Mouse (Mus musculus) spleen, adult 2 months (tissue): ENCODE results near the gene Pde9a. TPM values are rescaled to one million over a fixed set of nuclear protein-coding genes. Genes with fewer than 3 reads are reported as not detected.

Experiments used
- DNase-seq, 2 experiments: peaks; one replicate each; pipeline versions ENCODE4 v3.0.0 to v3.0.0-alpha.2; 2012 to 2021; ENCODE audit warnings: low spot score in 2 of 2, low read depth in 1 of 2
- H3K27ac ChIP-seq: fragments of 200-500 bp; 2 replicates; pipeline ENCODE4 v1.5.1; 2012; ENCODE audit warnings: low read length, inconsistent platforms; ENCODE audit not compliant: insufficient read depth
- H3K27me3 ChIP-seq: fragments of 200-500 bp; 2 replicates; pipeline ENCODE4 v1.6.1; 2012; ENCODE audit warnings: mild to moderate bottlenecking, moderate library complexity, low read length, inconsistent platforms; ENCODE audit not compliant: control insufficient read depth, insufficient read depth
- H3K36me3 ChIP-seq: fragments of 200-500 bp; 2 replicates; pipeline ENCODE4 v1.6.1; 2012; ENCODE audit warnings: mild to moderate bottlenecking, low read length, inconsistent platforms; ENCODE audit not compliant: control insufficient read depth, insufficient read depth
- H3K4me1 ChIP-seq: fragments of 200-500 bp; 2 replicates; pipeline ENCODE4 v1.6.1; 2011; ENCODE audit warnings: inconsistent platforms; ENCODE audit not compliant: control insufficient read depth, insufficient read depth, insufficient read length
- H3K4me3 ChIP-seq: fragments of 200-500 bp; 2 replicates; pipeline ENCODE4 v1.5.1; 2011; ENCODE audit warnings: mild to moderate bottlenecking, inconsistent platforms; ENCODE audit not compliant: insufficient read depth, insufficient read length; ENCODE audit errors: extremely low read depth
- CTCF ChIP-seq: fragments of 200-500 bp; IDR thresholded peaks from 2 replicates; pipeline ENCODE4 v1.5.1; 2011; ENCODE audit warnings: mild to moderate bottlenecking, inconsistent platforms; ENCODE audit not compliant: insufficient read depth, insufficient read length, insufficient replicate concordance; ENCODE audit errors: extremely low read depth
- POLR2A ChIP-seq: fragments of 200-500 bp; IDR thresholded peaks from 2 replicates; pipeline ENCODE4 v1.6.1; 2011; ENCODE audit warnings: low read depth, low read length, inconsistent platforms
- WGBS: fragments of 180-500 bp; shearing (Covaris S2); methylation state at CpG from one replicate; pipeline ENCODE4 v1.1.7; 2018; 5-methylcytosine and 5-hydroxymethylcytosine counted together
- polyA plus RNA-seq: library from polyadenylated mRNA; depleted of rRNA; stranded (reverse); fragments of >200 nt; gene quantifications from 2 replicates; pipeline ENCODE4 v1.2.3, GENCODE M21; 2012; rRNA removed

Gene Pde9a
- 0.77 and 1.3 TPM in 2 replicates for polyA plus RNA-seq

DNA sequence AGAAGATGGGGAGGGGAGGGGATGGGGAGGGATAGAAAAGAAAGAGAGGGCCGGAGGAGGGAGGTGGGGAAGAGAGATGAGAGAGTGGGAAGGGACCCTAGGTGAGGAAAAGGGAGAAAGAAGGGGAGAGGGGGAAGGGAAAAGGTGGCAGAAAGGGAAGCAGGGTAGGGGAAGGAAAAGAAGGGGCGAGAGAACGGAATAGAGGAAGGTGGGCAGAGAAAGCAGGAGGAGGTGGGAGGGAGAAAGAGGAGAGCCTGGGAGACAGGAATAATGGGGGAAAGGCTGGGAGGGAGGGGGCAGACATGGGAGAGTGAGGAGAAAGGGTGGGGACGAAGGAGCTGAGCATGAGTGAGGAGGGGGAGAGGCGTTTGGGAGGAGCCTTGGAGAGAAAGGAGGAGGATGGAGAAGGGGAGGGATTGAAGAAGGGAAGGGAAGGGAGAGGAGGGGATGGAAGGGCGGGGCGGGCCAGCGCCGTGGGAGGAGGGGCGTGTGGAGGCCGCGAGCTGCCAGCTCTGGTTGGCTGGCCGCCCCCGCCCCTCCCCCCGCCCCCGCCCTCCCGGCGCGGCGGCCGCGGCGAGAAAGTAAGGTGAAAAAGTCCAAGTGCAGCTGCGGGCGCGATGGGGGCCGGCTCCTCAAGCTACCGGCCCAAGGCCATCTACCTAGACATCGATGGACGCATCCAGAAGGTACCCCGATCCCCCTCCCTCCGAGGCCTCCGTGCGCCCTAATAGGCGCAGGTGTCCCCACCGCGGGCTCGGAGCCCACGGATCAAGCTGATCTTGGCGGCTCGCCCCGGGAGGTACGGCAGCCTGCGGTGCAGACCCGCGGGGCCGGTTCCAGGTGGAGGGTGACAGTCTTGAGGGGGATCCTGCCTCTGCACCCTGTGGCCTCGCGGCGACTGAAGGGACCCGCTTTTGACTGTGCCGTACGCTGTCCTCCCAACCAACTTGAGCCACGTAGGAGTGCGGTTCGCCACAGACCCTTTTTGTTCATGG is at the start of gene Pde9a:
Pde9a (plus strand) TSS at position 540 of the 995 bp plus-strand sequence.
- H3K36me3 ChIP-seq, result no peaks in the 10 kb centered on the region
- peak in 1 of 2 experiments; percentile 11 for DNase-seq
- H3K27ac ChIP-seq, result no peak within 1 kb of the TSS
- H3K4me1 ChIP-seq, result peaks cover 8% of the 10 kb centered on the region
- WGBS, result 5% methylated on average over 43 of the region's 56 CpGs
- no peak for TF ChIP-seq POLR2A
- no peak for TF ChIP-seq CTCF
- peaks cover 10% of the 10 kb centered on the region for H3K27me3 ChIP-seq
- H3K4me3 ChIP-seq, result peak within 1 kb of the TSS; percentile 46; the same call in 1 of the 2 replicates

GRCm38 (mm10) chr17:31339769-31340168 is 46.2 kb upstream of the Pde9a start:
- WGBS, result 94% methylated on average over 2 of the region's 2 CpGs

GRCm38 (mm10) chr17:31342191-31342590 is 43.8 kb upstream of the Pde9a start:
- Histone ChIP-seq H3K27me3 (no peaks in the 10 kb centered on the region), H3K4me3 (no peak overlapping the region), H3K36me3 (peaks cover 10% of the 10 kb centered on the region), H3K27ac (no peak overlapping the region), H3K4me1 (no peaks in the 10 kb centered on the region)
- no peak for DNase-seq
- TF ChIP-seq POLR2A (no peak), CTCF (no peak)
- WGBS, result 85% methylated on average over 6 of the region's 6 CpGs

More at GRCm38 (mm10) chr17:31339769-31340168, 46.2 kb upstream of the Pde9a start:
- Histone ChIP-seq H3K36me3 (peaks cover 8% of the 10 kb centered on the region), H3K27me3 (no peaks in the 10 kb centered on the region), H3K4me1 (no peaks in the 10 kb centered on the region), H3K4me3 (no peak overlapping the region), H3K27ac (no peak overlapping the region)
- DNase-seq, result no peak
- TF ChIP-seq POLR2A, result no peak

- Histone ChIP-seq H3K4me1 (no peaks in the 10 kb centered on the region), H3K4me3 (no peak overlapping the region), H3K27me3 (no peaks in the 10 kb centered on the region), H3K27ac (no peak overlapping the region), H3K36me3 (peaks cover 18% of the 10 kb centered on the region)
- DNase-seq, result peak; percentile 49 to 70
- 42% methylated on average over 5 of the region's 5 CpGs for WGBS
- peak; percentile 82; the same call in 1 of the 2 replicates for TF ChIP-seq CTCF
- TF ChIP-seq POLR2A, result no peak
These were observed 41.7 kb upstream of the Pde9a start for GRCm38 (mm10) chr17:31344172-31344801.

- Histone ChIP-seq H3K27ac (no peak overlapping the region), H3K27me3 (no peaks in the 10 kb centered on the region), H3K36me3 (peaks cover 22% of the 10 kb centered on the region), H3K4me1 (no peaks in the 10 kb centered on the region), H3K4me3 (no peak overlapping the region)
- WGBS, result 88% methylated on average over 3 of the region's 3 CpGs
- no peak for TF ChIP-seq POLR2A
- no peak for TF ChIP-seq CTCF
- no peak for DNase-seq
These were observed 41.2 kb upstream of the Pde9a start for GRCm38 (mm10) chr17:31344816-31345215.

DNA sequence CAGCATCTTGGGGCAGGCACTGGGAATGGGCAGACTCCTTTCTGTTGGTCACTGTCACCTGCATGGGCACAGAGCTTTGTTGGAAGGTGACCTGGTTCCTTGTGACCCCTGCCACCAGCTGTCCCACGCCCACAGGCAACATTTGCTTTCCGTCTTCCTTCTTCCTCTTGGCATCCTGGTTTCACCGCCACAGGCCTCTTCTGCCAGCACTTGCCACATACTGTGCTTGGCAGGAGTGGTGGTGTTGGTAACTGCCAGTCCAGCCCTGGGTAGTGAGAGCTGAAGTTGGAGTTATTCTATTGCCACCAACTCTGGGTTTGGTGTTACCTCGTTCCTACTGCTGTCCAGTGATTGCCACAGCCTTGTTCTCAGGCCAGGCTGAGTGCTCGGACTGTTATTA is 37.9 kb upstream of the Pde9a start:
- peaks cover 19% of the 10 kb centered on the region for H3K36me3 ChIP-seq
- no peak for TF ChIP-seq POLR2A
- DNase-seq, result no peak
- H3K4me1 ChIP-seq, result no peaks in the 10 kb centered on the region
- WGBS, result 89% methylated on average over 5 of the region's 5 CpGs
- H3K27me3 ChIP-seq, result no peaks in the 10 kb centered on the region
- H3K27ac ChIP-seq, result no peak overlapping the region
- H3K4me3 ChIP-seq, result no peak overlapping the region

GRCm38 (mm10) chr17:31349388-31349787 is 36.6 kb upstream of the Pde9a start:
- TF ChIP-seq POLR2A (no peak), CTCF (no peak)
- Histone ChIP-seq H3K27me3 (no peaks in the 10 kb centered on the region), H3K4me1 (no peaks in the 10 kb centered on the region), H3K4me3 (no peak overlapping the region), H3K27ac (no peak overlapping the region), H3K36me3 (peaks cover 19% of the 10 kb centered on the region)
- 92% methylated on average over 12 of the region's 12 CpGs for WGBS
- DNase-seq, result no peak
